Mouse (Mus musculus): ENCODE measurements at regions not wholly inside any gene's neighbourhood (a gene's known extent, or its start where the extent isn't known, plus 50 kb on each side); places are given as distances from the start of the nearest gene placed in this dataset.

GRCm38 (mm10) chr9:33187187-33187586, 551.2 kb downstream of the Ets1 start:
- DNase-seq (ENCODE audit: low spot score in 2 of 2) = no peak

DNA sequence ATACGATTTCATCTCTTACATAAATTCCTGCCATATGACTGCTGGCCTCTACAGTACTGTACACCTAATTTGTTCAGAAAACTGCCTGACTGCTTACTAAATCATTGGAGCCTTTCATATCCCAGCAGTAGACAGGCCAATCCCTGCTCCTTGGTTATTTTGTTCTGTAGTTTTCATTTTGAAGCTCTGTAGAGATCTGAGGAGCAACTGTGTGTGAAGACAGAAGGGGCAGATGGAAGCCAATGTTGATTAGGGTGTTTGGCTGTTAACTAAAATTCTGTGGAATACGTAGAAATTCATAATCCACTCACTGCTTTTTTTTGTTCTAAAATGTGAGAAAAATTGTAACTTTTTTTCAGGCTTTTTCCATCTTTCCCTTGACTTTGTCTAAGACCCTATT, 573.1 kb downstream of the Ets1 start:
- DNase-seq (ENCODE audit: low spot score in 2 of 2) = peak in 1 of 2 experiments; percentile 36

- DNase-seq (ENCODE audit: low spot score in 2 of 2) = peak; percentile 7 to 59
Measured at GRCm38 (mm10) chr9:33214523-33214922, 578.5 kb downstream of the Ets1 start.

- DNase-seq (ENCODE audit: low spot score in 2 of 2) = no peak
Measured at GRCm38 (mm10) chr9:33220981-33221380, 585.0 kb downstream of the Ets1 start.

DNA sequence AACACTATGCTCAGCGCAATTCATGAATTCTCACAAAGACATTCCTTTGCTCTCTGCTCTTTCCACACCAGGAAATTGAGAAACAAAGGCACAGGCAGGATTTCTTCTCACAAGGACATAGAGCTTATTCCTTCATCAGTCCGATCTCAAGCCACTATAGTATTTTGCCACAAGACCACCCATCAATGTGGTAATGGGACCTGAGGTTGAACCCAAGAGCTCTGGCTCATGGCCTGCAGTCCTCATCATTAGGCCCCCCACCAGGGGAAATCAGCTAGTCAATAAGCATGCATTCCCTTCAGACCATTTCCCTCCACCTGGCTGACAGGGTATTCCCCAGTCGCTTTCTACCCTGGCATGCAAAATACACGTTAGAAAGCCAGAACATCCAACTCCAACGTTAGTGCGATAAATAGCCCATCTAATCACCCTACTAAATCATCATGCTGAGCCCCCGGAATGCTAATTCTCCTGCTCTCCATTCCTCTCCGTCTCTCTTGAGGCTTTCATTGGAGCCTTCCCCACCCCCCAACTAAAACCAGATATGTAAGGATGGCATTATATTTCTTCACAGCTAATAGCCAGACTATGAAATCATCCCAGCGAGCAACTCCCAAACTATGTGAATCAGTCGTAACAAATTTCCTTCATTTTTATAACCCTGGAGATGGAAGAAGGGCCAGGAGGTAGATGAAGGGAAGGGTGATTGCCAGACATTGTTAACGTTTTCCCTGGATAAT, 586.2 kb downstream of the Ets1 start:
- no peak for DNase-seq (ENCODE audit: low spot score in 2 of 2)

DNA sequence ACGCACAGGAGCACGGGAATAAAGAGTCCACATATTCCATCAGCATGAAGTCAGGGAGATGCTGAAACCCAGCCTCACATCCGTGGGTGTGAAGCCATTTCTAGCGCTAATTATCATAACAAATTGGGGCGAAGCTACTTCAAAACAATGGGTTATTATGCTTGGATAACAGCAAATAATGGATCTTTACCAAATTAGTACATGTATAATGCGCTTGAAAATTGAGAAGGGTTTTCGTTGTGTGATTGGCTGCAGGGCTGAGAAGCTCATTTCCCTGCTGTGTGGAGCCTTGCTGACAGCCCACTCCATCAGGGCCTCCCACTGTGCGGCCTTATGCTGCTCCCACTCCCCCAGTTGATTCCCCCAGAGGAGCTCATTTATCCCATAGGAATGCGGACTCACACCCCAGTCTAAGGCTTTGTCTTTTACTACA, 597.7 kb downstream of the Ets1 start:
- DNase-seq (ENCODE audit: low spot score in 2 of 2) = no peak

GRCm38 (mm10) chr9:33238190-33238589, 602.2 kb downstream of the Ets1 start:
- no peak for DNase-seq (ENCODE audit: low spot score in 2 of 2)

GRCm38 (mm10) chr9:33238846-33239245, 602.8 kb downstream of the Ets1 start:
- DNase-seq (ENCODE audit: low spot score in 2 of 2) = no peak

DNA sequence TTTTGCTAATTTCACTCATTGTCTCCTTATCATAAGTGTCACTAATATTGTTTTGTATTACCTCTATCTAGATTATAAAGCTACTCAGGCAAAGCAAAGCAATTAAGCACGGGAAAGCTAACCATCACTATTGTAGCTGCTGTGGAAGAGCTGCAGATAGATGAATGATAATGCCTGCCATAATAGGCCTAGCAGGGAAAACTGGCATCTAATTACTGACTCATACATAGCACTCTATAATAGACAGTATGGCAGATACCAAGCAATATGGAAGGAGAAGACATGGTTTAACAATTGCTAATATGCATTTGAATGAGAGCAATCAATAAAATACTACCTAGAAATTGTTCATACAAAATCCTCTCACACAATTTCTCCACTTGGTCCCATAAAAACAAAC, 604.5 kb downstream of the Ets1 start:
- no peak for DNase-seq (ENCODE audit: low spot score in 2 of 2)

GRCm38 (mm10) chr9:33240914-33241635, 605.1 kb downstream of the Ets1 start:
- DNase-seq (ENCODE audit: low spot score in 2 of 2) = no peak

DNA sequence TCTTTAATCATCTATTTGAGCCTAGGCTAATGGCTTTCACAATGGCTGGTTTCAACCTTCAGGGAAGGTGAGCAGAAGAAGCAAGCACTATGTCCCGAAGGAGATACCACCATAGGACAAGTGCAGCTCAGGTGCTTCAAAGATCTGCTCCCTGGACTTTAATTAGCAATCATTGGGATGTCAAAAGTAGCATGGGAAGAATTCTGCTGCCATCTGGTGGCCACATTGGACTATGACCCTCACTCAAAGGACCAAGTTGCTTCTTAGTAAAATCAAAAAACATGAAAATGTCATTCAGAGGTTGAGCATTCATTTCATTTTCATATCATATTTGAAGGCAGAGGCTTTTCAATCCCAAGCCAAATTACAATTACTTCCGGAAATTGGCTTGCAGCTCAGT, 610.9 kb downstream of the Ets1 start:
- peak; percentile 45 to 55 for DNase-seq (ENCODE audit: low spot score in 2 of 2)

DNA sequence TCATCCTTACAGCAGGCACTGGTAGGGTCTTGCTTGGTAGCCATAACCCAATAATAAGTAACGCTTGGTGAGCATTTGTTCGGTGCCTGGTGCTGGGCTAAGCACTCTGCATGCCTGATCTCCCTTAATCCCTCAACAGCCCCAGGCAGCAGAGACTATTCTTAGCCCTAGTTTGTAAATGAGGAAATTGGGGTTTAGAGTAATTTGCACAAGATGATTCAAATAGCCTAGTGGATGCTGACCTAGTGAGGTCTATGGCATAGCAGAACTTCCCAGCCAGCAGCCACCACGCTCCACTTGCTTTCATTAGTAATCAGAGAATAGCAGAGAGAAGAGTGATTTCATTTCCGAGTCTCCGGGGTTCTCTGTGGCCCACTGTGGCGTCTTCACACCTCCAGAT, 622.2 kb downstream of the Ets1 start:
- no peak for DNase-seq (ENCODE audit: low spot score in 2 of 2)

GRCm38 (mm10) chr9:33260171-33260570, 624.1 kb downstream of the Ets1 start:
- DNase-seq (ENCODE audit: low spot score in 2 of 2) = peak; percentile 63 to 67

GRCm38 (mm10) chr9:33289381-33289780, 653.4 kb downstream of the Ets1 start:
- DNase-seq (ENCODE audit: low spot score in 2 of 2) = no peak

DNA sequence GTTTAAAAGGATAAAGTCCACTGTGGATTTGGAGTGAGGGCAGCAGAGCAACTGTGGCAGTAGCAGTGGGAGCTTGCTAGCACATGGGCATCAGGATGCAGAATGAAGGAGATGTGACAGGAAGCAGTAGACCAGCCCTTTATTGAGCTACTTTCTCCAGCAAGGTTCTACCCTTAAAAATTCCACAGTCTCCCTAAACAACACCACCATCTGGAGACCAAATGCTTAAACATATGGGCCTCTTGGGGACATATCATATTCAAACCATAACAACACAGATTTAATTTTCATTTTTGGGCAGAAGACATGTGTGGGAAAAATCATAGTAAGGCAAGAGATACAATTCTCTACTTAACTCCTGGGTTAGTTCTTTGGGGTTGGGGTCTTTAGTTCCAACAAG, 656.1 kb downstream of the Ets1 start:
- peak in 1 of 2 experiments; percentile 37 for DNase-seq (ENCODE audit: low spot score in 2 of 2)

- DNase-seq (ENCODE audit: low spot score in 2 of 2) = no peak
Measured at GRCm38 (mm10) chr9:33295925-33296324, 659.9 kb downstream of the Ets1 start.

DNA sequence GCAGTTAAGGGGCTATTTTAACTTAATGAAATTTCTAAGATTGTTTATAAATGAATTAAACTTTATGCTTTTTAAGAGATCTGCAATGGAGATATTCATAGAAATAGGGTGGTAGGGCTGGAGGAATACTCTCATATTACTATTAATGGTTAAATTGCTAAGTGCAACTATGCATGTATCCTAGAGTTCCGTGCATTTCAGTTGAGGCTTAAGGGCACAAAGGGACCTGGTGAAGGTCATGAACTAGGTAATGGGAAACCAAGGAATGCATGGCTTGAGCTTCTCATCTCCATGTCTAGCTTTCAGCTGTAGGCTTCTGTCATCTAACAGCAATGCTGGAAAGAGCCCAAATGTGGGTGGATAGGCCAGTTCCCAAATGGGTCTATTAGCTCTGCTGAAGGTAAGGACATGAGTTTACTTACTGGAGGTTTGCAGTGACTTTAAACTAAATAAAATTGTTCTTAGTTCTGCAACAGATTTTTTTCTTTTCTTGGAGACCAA, 683.6 kb downstream of the Ets1 start:
- DNase-seq (ENCODE audit: low spot score in 2 of 2) = no peak

DNA sequence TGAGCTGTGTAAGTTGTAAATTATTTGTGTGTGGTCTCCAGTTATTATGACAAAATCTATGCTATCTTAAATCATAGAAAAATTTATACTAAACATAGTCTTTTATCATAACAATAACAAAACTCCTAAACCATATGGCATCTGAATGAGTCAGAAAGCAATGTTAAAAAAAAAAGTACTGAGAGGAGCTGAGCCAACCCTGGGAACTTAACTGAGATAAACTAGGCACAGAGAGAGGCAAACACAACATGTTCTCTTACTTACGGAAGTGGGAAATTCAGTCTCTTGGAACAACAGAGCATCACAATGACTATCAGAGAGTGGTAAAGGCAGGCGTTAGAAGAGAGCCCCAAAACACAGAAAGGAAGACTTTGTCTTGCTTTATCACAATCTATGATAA, 691.7 kb downstream of the Ets1 start:
- peak in 1 of 2 experiments; percentile 45 for DNase-seq (ENCODE audit: low spot score in 2 of 2)

GRCm38 (mm10) chr9:33350258-33350657, 714.2 kb downstream of the Ets1 start:
- no peak for DNase-seq (ENCODE audit: low spot score in 2 of 2)

GRCm38 (mm10) chr9:33356621-33357020, 720.6 kb downstream of the Ets1 start:
- no peak for DNase-seq (ENCODE audit: low spot score in 2 of 2)

DNA sequence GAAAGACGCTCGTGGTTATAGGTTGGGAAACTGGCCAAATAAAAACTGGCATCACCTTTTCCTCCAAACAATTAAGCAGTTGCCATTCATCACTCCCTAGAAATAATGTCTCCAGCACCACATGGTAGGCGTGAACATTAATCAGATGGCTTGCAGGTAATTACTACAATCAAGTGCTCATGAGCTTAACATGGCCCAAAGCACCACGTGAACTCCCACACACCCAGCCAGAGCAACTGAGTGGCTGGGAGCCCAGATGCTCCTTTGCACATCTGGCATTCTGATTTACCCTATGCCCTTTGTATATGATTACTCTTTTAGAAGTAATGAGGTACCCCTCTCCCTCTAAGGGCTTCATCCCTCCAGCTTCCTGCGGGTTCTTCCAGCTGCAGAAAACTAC, 724.9 kb downstream of the Ets1 start:
- DNase-seq (ENCODE audit: low spot score in 2 of 2) = no peak

DNA sequence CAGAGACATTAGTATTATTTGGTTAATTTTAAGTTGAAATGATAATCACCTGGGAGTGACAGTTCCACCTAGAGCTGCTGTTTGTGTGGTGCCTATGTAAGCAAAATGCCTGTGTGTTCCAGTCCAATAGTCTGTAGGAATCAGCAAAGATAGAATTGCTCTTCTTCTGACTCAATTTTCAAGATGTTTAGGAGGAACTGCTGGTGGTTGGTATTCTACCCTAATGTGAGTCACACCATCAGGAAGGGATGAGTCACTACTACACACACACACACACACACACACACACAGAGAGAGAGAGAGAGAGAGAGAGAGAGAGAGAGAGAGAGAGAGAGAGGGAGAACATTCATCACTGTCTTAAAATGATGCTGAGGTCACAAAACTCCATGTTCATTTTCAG, 753.1 kb downstream of the Ets1 start:
- no peak for DNase-seq (ENCODE audit: low spot score in 2 of 2)

- DNase-seq (ENCODE audit: low spot score in 2 of 2) = no peak
Measured at GRCm38 (mm10) chr9:33404691-33405090, 768.7 kb downstream of the Ets1 start.
